Mouse (Mus musculus) olfactory bulb, adult 2 months (tissue): ENCODE measurements around the gene Ngb.

Experiments
- CTCF ChIP-seq: fragments of 200-500 bp; IDR thresholded peaks from 2 replicates; pipeline ENCODE4 v1.5.1; 2012; ENCODE audit warnings: low read depth, mild to moderate bottlenecking, low read length, moderate library complexity; ENCODE audit not compliant: insufficient read depth
- POLR2A ChIP-seq: fragments of 200-500 bp; IDR thresholded peaks from 2 replicates; pipeline ENCODE4 v1.6.1; 2012; ENCODE audit warnings: mild to moderate bottlenecking, low read depth, low read length, moderate library complexity; ENCODE audit not compliant: insufficient read depth

- TF ChIP-seq POLR2A (no peak), CTCF (no peak)
Observed at GRCm38 (mm10) chr12:87127256-87127655, 24.9 kb upstream of the Ngb start.
